Mouse (Mus musculus) embryonic fibroblast, embryonic 13.5 days (primary cell): ENCODE data around the gene Ext2.

Experiments
- CTCF ChIP-seq: IDR thresholded peaks from 2 replicates; pipeline ENCODE4 v1.5.1; 2011; ENCODE audit warnings: mild to moderate bottlenecking, control low read depth, low read length, moderate library complexity, borderline replicate concordance; ENCODE audit not compliant: insufficient read depth
- POLR2A ChIP-seq: IDR thresholded peaks from 2 replicates; pipeline ENCODE4 v1.6.1; 2011; ENCODE audit warnings: low read depth, mild to moderate bottlenecking, control low read depth, low read length, moderate library complexity

DNA sequence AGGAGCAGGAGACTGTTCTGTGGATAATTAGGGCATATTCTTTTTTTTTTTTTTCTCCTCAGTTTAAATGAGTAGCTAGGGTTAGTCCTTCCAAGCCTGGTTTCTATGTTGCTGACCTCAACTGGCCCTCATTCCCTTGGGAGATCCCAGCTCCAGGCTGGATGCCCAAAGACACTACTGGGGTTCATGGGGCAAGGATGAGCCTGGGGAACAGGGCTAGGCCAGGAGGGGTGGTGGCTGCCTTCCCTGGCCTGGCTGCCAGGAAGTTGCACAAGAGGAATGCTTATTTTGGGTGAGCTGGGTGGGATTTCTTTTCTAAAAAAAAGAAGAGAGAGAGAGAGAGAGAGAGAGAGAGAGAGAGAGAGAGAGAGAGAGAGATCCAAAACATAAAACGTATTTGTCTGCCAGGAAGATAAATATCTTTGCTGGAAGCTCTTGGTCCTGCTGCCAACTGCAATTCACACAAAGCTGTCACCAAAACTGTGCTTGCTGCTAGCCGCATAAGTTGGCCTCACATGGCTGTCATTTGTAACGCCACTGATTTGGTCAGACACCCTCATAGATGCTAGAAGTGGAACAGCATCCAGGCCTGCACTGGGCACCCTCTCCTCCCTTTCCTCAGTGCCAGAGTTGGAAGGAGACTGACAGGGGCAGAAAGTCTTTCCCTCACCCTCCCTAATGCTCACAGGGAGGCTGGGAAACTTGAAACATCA lies 156.1 kb downstream of the Ext2 start:
- TF ChIP-seq CTCF (no peak), POLR2A (no peak)
